Mouse (Mus musculus) cortical plate, adult 2 months (tissue): ENCODE results near the gene Ccl1. TPM values are rescaled to one million over a fixed set of nuclear protein-coding genes. Genes with fewer than 3 reads are reported as not detected.

Experiments
- H3K27ac ChIP-seq: fragments of 200-500 bp; 2 replicates; pipeline ENCODE4 v1.5.1; 2012; ENCODE audit warnings: low read length, control low read depth, inconsistent platforms; ENCODE audit not compliant: insufficient read depth
- H3K4me1 ChIP-seq: fragments of 200-500 bp; 2 replicates; pipeline ENCODE4 v1.6.1; 2011; ENCODE audit warnings: low read length; ENCODE audit not compliant: control insufficient read depth, insufficient read depth
- H3K4me3 ChIP-seq: fragments of 200-500 bp; 2 replicates; pipeline ENCODE4 v1.5.1; 2011; ENCODE audit warnings: mild to moderate bottlenecking, low read length, control low read depth; ENCODE audit not compliant: insufficient read depth
- CTCF ChIP-seq: fragments of 200-500 bp; IDR thresholded peaks from 2 replicates; pipeline ENCODE4 v1.5.1; 2011; ENCODE audit warnings: mild to moderate bottlenecking, control low read depth, low read length; ENCODE audit not compliant: insufficient read depth; ENCODE audit errors: extremely low read depth
- POLR2A ChIP-seq: fragments of 200-500 bp; IDR thresholded peaks from 2 replicates; pipeline ENCODE4 v1.6.1; 2011; ENCODE audit warnings: mild to moderate bottlenecking, low read length, control low read depth; ENCODE audit not compliant: insufficient read depth; ENCODE audit errors: extremely low read depth
- polyA plus RNA-seq: library from polyadenylated mRNA; depleted of rRNA; stranded (reverse); fragments of >200 nt; gene quantifications from 2 replicates; pipeline ENCODE4 v1.2.3, GENCODE M21; 2012

The Ccl1 gene
- polyA plus RNA-seq, 1 experiment, result not detected

DNA sequence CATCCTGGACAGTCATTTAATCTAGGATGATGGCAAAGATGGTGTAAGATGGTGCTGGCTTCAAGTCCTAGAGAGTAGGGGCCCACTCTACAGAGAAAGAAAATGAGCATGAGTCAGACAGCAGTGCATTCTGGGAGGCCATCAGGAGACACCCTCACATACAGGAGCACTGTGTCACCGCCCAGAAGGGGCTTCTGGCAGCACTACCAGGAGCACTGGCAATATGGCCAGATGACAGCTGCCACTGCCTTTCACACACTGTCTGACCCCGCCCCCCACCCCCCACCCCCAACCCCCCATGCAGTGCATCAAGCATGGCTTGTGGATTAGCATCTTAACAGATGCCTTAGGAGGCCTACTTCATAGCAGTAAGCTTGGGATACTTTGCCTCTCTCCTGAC, 89.0 kb downstream of the Ccl1 start:
- H3K4me1 ChIP-seq, result no peaks in the 10 kb centered on the region
- no peak overlapping the region for H3K27ac ChIP-seq
- no peak overlapping the region for H3K4me3 ChIP-seq
- TF ChIP-seq POLR2A (no peak), CTCF (no peak)

DNA sequence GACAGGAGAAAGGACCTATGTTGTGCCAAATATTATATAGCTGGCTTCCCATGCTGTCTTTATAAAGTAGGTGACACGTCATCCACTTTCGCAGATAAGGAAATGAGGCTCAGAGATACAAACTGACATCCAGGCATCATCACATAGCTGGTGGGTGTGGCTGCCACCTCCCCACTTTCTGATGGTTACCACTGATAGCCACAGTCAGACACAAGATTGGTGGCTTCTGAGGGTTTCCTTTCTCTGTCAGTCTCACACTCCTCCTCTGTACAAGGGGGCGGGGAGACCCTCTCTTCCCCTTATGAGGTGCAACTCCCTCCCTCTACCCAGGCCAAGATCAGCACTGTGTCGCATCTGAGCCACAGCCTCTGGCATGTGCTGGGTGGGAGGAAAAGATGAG, 91.1 kb downstream of the Ccl1 start:
- TF ChIP-seq POLR2A, result no peak
- no peak for TF ChIP-seq CTCF
- Histone ChIP-seq H3K4me3 (no peak overlapping the region), H3K27ac (no peak overlapping the region), H3K4me1 (no peaks in the 10 kb centered on the region)

DNA sequence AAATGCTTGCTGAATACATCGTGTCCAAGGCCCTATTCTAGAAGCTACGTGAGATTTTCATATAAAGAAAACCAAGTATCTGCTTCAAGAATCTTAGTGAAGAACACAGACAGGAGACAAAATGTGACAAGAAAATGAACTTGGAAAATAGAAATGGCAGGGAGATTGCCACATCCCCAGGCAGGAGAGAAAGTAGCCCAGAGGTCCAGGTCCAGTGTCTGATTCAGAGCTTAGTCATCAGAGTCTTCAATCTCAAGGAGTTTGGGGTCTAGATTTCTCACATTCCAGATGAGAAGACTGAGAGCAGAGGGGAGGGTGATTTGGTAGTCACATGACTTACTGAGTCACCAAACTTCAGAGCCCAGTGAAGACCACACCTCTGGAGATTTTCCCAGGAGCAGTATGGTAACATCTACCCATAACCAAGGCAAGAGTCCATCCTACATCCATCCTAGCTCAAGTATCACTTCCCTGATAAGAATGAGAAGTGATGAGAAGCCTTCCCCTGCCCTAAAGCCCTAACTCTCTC, 98.5 kb downstream of the Ccl1 start:
- TF ChIP-seq POLR2A (no peak), CTCF (no peak)
- no peak overlapping the region for H3K27ac ChIP-seq
- no peak overlapping the region for H3K4me3 ChIP-seq
- H3K4me1 ChIP-seq, result no peaks in the 10 kb centered on the region

DNA sequence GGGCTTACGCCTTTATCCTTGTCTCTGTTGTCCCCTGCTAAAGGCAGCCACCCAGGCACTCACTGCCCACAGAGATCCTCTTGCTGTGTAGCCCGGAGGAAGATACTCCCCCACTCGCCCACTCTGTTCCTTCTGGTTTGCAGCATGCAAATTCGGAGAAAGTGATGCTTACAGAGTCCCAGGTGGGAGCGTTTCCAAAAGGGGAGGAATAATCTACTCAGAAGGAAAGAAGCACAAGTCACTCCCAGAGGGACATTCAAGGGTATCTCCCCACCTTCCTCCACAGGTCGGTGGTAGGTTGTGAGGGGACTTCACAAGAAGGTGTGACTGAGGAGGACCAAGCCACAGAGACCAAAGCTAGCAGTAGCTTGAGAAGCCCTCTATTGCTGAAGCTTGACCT, 100.3 kb downstream of the Ccl1 start:
- no peak overlapping the region for H3K27ac ChIP-seq
- TF ChIP-seq POLR2A (no peak), CTCF (no peak)
- no peaks in the 10 kb centered on the region for H3K4me1 ChIP-seq
- H3K4me3 ChIP-seq, result no peak overlapping the region

DNA sequence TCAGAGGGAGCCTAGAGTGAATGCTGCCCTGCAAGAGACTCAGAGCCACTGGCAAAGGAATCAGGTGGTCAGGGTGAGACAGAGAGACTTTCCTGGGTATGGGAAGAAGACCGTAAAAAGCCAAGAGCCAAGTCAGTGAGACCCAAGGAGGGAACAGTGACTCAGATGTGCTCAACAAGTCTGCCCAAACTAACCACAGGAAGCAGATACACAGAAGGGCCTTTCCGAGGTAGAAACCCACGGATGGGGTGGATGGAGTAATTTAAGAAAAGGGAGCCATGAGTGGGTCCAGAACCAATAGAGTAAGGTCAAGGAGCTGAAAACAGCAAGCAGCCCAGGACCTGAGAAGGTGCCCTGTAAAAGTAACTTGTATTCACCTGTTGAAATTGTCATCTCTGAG, 101.8 kb downstream of the Ccl1 start:
- H3K4me3 ChIP-seq, result no peak overlapping the region
- no peak overlapping the region for H3K27ac ChIP-seq
- H3K4me1 ChIP-seq, result no peaks in the 10 kb centered on the region
- no peak for TF ChIP-seq CTCF
- TF ChIP-seq POLR2A, result no peak

DNA sequence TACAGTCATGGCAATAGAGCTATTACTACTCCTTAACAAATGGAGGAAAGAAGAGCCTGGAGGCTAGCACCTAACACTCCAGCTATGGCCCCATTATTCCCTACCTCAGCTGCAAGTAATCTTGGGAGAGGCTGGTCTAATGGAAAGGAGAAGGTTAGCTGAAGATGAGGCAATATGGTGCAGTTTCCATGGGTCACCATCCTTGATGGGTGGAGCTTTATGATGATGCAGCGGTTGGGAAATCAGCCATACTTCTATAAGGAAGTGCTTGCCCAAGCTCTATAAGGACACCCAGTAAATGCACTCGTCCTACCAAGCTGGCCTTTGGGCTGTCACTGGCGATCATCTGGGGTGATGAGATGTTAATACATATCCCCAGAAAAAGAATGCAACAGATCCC, 107.7 kb downstream of the Ccl1 start:
- H3K4me3 ChIP-seq, result no peak overlapping the region
- H3K4me1 ChIP-seq, result no peaks in the 10 kb centered on the region; the same call in 1 of the 2 replicates
- H3K27ac ChIP-seq, result no peak overlapping the region
- no peak for TF ChIP-seq CTCF
- TF ChIP-seq POLR2A, result no peak

DNA sequence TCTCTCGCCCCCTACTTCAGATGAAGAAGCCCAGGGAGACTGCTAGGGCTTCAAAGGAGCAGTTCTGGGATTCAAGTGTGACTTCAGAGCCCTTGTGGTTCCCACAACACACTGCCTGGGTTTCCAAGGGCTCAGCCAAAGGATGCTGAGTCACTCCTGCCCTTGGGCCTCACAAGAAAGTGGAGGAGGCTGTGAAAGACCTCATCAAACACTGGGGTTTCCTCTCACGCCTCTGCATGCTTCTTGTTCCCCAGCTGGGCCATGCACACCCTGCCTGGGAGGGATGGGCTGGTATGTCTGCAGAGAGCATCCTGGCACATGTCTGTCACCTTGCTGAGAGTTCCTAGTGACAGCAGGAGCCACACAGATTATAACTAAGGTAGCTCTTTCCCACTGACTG, 110.5 kb downstream of the Ccl1 start:
- Histone ChIP-seq H3K4me1 (no peaks in the 10 kb centered on the region; the same call in 1 of the 2 replicates), H3K27ac (no peak overlapping the region), H3K4me3 (no peak overlapping the region)
- no peak for TF ChIP-seq CTCF
- TF ChIP-seq POLR2A, result no peak

DNA sequence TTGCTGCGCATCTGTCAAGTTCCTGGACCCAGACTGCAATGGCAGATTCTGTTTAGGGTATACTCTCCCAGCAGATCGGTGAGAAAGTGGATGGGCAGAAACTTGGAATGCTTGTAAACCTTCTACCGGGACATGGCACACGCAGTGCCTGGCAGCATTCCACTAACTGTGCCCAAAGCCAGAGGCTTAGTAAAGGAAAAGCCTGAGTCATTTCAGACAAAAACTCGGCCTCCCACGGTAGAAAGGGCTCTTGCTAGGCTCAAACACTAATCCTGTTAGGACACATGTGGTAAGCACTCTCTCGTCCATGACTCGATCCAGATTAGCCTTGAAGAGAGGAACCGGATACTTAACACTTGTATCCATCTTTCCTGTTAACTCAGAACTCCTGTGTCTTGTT, 111.7 kb downstream of the Ccl1 start:
- TF ChIP-seq POLR2A, result no peak
- no peak for TF ChIP-seq CTCF
- no peaks in the 10 kb centered on the region; the same call in 1 of the 2 replicates for H3K4me1 ChIP-seq
- no peak overlapping the region for H3K27ac ChIP-seq
- H3K4me3 ChIP-seq, result no peak overlapping the region

DNA sequence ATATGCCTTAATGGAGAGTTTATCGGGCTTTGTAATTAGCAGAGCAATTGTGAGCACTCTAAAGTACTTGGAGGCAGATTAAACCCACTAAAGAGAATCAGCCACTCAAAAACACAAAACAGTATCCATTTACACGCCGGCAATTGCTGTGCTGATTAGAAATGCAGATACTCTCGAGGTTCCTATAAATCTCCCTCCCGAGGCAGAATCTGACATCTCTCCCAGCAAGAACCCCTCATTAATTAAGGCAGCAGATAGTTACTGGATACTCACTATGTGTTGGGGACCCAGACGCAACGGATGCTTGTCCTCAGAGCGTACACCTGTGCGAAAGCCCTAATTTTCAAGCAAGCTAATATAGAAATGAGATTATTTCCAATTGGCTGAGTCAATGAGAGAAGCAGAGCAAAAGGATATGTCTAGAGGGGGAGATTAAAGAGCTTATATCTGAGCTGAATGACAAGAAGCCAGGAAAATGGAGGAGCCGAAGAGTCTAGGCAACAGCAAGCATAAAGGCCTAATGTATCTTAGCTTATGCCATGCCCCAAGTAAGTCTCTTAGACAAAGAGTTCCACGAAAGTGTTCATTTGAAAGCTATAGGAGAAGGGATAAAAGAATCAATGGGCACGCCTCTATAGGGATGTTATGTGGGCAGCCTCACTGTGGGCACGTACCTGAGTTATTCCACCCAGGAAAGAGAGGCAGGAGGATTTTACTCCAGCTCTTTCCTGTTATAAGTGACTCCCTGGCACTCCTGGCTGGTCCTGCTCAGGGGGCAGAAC, 115.5 kb downstream of the Ccl1 start:
- H3K4me1 ChIP-seq, result no peaks in the 10 kb centered on the region; the same call in 1 of the 2 replicates
- no peak overlapping the region for H3K27ac ChIP-seq
- H3K4me3 ChIP-seq, result no peak overlapping the region
- no peak for TF ChIP-seq POLR2A
- TF ChIP-seq CTCF, result no peak

DNA sequence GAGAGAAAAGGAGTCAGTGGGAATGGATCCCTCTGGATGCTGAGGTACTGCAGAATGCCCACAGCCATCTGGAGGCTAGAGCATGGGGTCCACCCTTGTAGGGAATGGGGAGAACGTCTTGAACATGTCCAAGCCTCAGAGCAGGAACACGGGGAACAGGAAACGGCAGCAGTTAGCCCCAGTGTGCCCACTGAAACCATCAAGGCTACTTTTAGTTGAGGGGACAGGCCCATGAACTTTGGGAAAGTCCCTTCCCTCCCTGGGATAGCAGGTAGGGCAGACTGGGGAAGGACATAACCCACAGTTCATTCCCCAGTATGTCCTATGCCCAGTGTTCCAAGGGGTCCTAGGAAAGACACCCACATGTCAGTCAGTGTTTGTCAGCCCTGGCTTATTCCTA, 119.8 kb downstream of the Ccl1 start:
- TF ChIP-seq CTCF, result no peak
- TF ChIP-seq POLR2A, result no peak
- Histone ChIP-seq H3K27ac (no peak overlapping the region), H3K4me1 (no peaks in the 10 kb centered on the region), H3K4me3 (no peak overlapping the region)
